Mouse (Mus musculus) heart, postnatal 0 days (tissue): ENCODE data around the gene Ifnz. TPM values are rescaled to one million over a fixed set of nuclear protein-coding genes. Genes with fewer than 3 reads are reported as not detected.
"Not testable (repeated sequence)": the region's sequence is repeated elsewhere in the genome, so short reads cannot be mapped to it uniquely, and the experiment has no call there.

Experiments
- ATAC-seq: fragments of 200-750 bp; cut with Nextera tagmentation; 2 replicates; pipeline ENCODE4 v1.8.0; 2017; ENCODE audit warnings: low read depth, moderate number of reproducible peaks, moderate library complexity; ENCODE audit not compliant: insufficient read depth
- DNase-seq: peaks from one replicate; pipeline ENCODE4 v3.0.0-alpha.2; 2016; ENCODE audit warnings: low spot score
- H3K27ac ChIP-seq: fragments of 300-500 bp; sonication (generic); 2 replicates; pipeline ENCODE4 v1.5.1; 2014; ENCODE audit warnings: low read depth, mild to moderate bottlenecking
- H3K27me3 ChIP-seq: fragments of 300-500 bp; sonication (generic); 2 replicates; pipeline ENCODE4 v1.6.1; 2014; ENCODE audit warnings: low read length, mixed read lengths; ENCODE audit not compliant: control insufficient read depth, insufficient read depth
- H3K36me3 ChIP-seq: fragments of 300-500 bp; sonication (generic); replicated peaks from 2 replicates; pipeline ENCODE4 v1.6.1; 2014; ENCODE audit warnings: low read length, mixed read lengths; ENCODE audit not compliant: control insufficient read depth, insufficient read depth
- H3K4me1 ChIP-seq: fragments of 300-500 bp; sonication (generic); 2 replicates; pipeline ENCODE4 v1.6.1; 2014; ENCODE audit warnings: antibody characterized with exemption; ENCODE audit not compliant: control insufficient read depth, insufficient read depth
- H3K4me2 ChIP-seq: fragments of 300-500 bp; sonication (generic); 2 replicates; pipeline ENCODE4 v1.6.1; 2014; ENCODE audit warnings: low read depth, mild to moderate bottlenecking, low read length, moderate library complexity
- H3K4me3 ChIP-seq: fragments of 300-500 bp; sonication (generic); 2 replicates; pipeline ENCODE4 v1.5.1; 2014; ENCODE audit warnings: low read depth, low read length
- H3K9ac ChIP-seq: fragments of 300-500 bp; sonication (generic); replicated peaks from 2 replicates; pipeline ENCODE4 v1.6.1; 2014; ENCODE audit warnings: low read depth, low read length, mixed read lengths
- H3K9me3 ChIP-seq: fragments of 300-500 bp; sonication (generic); replicated peaks from 2 replicates; pipeline ENCODE4 v1.6.1; 2016; ENCODE audit warnings: low read length; ENCODE audit not compliant: control insufficient read depth
- CTCF ChIP-seq: IDR thresholded peaks from 2 replicates; pipeline ENCODE4 v1.5.1; 2016; ENCODE audit warnings: antibody characterized with exemption, control low read depth, low read depth
- EP300 ChIP-seq: IDR thresholded peaks from 2 replicates; pipeline ENCODE4 v1.6.1; 2016; ENCODE audit warnings: antibody characterized with exemption, low read depth
- WGBS: fragments of 180-500 bp; shearing (Covaris S2); extraction: QIAGEN DNeasy Blood & Tissue Kit; methylation state at CpG from one replicate; pipeline ENCODE4 v1.1.7; 2014; 5-methylcytosine and 5-hydroxymethylcytosine counted together
- polyA plus RNA-seq: library from polyadenylated mRNA; unstranded; fragments of >200 nt; fragmentation: Nextera tagmentation; extraction: Ambion mirVana; gene quantifications from 2 replicates; pipeline ENCODE4 v1.2.1, GENCODE M21; 2015
- total RNA-seq: library from RNA; depleted of rRNA; stranded (reverse); fragments of >200 nt; gene quantifications from 2 replicates; pipeline ENCODE4 v1.2.3, GENCODE M21; 2014; ENCODE audit warnings: low replicate concordance

Gene Ifnz
- total and polyA plus RNA-seq, 2 experiments from 2014 or later: 0.22 TPM; not detected in 1

DNA sequence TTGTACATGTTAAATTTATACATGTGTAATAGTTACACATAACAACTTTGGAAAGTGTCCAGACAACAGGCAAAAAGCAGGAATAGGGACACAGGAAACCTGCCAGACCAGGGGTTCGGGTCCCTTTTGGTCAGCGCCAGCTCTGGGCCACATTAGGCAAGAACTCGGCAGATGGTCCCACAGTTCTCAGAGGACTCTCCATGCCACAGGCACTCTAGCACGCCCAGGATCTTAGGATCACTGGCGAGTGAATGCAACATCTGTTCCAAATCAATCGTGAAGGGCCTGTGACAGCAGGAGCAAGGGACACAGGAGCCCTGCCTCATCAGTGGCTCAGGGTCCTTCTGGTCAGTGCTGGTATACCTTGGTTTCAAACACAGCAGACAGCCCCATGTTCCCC, 32.0 kb upstream of the Ifnz start:
- ATAC-seq (no peak), DNase-seq (no peak)
- H3K27ac ChIP-seq: no peak overlapping the region
- no peak overlapping the region for H3K4me2 ChIP-seq
- no peaks in the 10 kb centered on the region for H3K27me3 ChIP-seq
- H3K4me1 ChIP-seq: no peaks in the 10 kb centered on the region
- TF ChIP-seq EP300 (no peak), CTCF (no peak)
- no peaks in the 10 kb centered on the region for H3K9me3 ChIP-seq
- H3K9ac ChIP-seq: no peak overlapping the region
- no peaks in the 10 kb centered on the region for H3K36me3 ChIP-seq
- 53% methylated on average over 6 of the region's 6 CpGs for WGBS
- H3K4me3 ChIP-seq: no peak overlapping the region

DNA sequence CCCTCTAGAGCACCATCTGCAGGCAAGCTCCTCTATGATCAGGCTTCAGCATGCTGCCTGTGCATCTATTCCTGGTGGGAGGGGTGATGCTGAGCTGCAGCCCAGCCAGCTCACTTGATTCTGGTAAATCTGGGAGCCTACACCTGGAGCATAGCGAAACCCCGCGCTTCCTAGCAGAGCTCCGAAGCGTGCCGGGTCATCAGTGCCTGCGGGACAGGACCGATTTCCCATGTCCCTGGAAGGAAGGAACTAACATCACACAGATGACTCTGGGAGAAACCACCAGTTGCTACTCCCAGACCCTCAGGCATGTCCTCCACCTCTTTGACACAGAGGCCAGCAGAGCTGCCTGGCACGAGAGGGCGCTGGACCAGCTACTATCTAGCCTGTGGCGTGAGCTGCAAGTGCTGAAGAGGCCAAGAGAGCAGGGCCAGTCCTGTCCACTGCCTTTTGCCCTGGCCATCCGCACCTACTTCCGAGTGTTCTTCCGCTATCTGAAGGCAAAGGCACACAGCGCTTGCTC, 27.1 kb upstream of the Ifnz start, which contains the start of gene Gm13271:
TSS of gene Gm13271 (plus strand) at position 51 of the 523 bp plus-strand sequence.
- not testable (repeated sequence) for H3K4me1 ChIP-seq, H3K27me3 ChIP-seq, H3K9me3 ChIP-seq, H3K9ac ChIP-seq, H3K27ac ChIP-seq, H3K4me2 ChIP-seq, DNase-seq, H3K36me3 ChIP-seq, H3K4me3 ChIP-seq, ATAC-seq
- 71% methylated on average over 14 of the region's 15 CpGs for WGBS

DNA sequence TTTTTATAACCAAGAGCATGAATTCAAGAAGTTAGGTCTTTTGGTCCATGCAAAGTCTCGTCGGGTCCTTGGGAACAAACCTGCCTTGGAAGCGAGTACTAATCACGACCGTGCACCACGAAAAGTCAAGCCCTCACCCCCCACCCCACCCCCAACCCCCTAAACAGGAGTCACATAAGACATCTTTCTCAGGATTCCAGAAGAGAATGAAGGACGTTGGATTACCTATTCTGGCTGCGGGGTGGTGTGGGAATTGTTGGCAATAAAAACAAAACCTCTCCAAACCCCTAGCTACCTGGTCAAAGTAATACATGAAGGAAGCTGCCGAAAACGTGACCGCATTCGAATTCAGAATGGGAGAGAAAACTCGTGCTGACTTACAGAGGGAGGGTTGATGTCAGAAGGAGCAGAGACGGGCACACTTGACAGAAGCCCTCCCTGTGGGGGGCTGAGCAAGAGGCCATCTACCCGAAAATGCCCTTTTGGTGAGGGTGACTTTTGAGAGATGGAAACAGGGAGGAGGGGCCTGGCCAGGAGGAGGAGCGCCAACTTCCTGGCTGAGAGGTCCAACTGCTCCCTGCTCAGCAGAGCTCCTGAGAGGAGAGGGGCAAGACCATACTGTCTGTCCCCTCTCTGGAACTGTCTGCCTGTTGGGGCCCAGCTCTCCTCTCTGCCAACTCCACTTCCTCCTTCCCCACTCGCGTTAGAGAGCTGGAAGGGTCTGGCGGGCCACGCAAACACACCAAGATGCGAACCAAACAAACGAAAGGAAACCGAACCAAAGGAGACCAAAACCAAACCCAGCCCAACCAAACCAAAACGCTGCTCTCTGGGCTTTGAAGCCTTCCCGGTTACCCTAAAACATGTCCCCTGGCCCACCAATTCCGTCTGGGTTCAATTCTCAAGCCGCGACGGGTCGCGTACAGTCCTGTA, 25.1 kb upstream of the Ifnz start:
- Histone ChIP-seq H3K9ac (peak overlapping the region; percentile 61), H3K4me2 (peak overlapping the region; percentile 58), H3K4me3 (peak overlapping the region; percentile 52), H3K27ac (peak overlapping the region; percentile 89)
- H3K36me3 ChIP-seq, ATAC-seq, H3K4me1 ChIP-seq, H3K27me3 ChIP-seq, DNase-seq, H3K9me3 ChIP-seq: not testable (repeated sequence)
- 7% methylated on average over 28 of the region's 31 CpGs for WGBS

DNA sequence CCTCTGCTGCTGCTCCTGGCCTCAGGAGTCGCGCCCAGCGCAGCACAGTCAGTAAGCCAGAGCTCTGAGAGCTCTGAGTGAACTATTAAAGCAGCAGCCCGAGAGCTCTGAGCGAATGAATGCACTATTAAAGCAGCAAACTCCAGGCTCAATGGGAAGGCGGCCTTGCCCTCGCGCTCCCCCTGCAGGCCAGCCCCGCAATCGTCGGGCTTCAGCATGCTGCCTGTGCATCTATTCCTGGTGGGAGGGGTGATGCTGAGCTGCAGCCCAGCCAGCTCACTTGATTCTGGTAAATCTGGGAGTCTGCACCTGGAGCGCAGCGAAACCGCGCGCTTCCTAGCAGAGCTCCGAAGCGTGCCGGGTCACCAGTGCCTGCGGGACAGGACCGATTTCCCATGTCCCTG, 24.3 kb upstream of the Ifnz start:
- H3K4me2 ChIP-seq: peak overlapping the region; percentile 58
- not testable (repeated sequence) for H3K9me3 ChIP-seq, H3K27me3 ChIP-seq, H3K4me1 ChIP-seq, H3K36me3 ChIP-seq
- H3K9ac ChIP-seq: peak overlapping the region; percentile 61; the same call in 1 of the 2 replicates
- under 1% methylated on average over 18 of the region's 21 CpGs for WGBS
- peak; percentile 60 for TF ChIP-seq CTCF
- ATAC-seq: peak; percentile 100
- peak overlapping the region; percentile 89 for H3K27ac ChIP-seq
- H3K4me3 ChIP-seq: peak overlapping the region; percentile 52
- peak; percentile 89 for DNase-seq

DNA sequence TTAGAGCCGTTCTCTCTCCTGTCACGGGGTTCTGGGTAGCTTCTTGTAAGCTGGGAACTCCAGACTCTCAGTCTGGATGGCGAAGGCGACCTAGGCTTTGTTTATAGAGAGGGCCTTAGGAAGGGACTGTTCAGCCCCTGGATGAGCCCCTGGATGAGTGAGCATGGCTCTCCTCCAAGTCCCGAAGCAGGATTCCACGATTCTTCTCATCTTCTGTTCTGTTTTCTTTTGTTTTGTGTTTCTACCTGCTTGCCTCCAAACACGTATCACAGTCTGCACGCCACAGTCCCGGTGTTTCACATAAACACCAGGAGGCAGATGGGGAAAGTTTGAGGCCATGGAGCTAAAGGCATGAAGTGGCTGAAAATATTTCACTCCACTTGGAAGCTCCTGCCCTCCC, 23.2 kb upstream of the Ifnz start:
- not testable (repeated sequence) for H3K36me3 ChIP-seq, H3K9ac ChIP-seq, ATAC-seq, H3K4me3 ChIP-seq, H3K9me3 ChIP-seq, H3K4me2 ChIP-seq, H3K27ac ChIP-seq, H3K4me1 ChIP-seq, H3K27me3 ChIP-seq, DNase-seq
- WGBS: 72% methylated on average over 9 of the region's 9 CpGs

DNA sequence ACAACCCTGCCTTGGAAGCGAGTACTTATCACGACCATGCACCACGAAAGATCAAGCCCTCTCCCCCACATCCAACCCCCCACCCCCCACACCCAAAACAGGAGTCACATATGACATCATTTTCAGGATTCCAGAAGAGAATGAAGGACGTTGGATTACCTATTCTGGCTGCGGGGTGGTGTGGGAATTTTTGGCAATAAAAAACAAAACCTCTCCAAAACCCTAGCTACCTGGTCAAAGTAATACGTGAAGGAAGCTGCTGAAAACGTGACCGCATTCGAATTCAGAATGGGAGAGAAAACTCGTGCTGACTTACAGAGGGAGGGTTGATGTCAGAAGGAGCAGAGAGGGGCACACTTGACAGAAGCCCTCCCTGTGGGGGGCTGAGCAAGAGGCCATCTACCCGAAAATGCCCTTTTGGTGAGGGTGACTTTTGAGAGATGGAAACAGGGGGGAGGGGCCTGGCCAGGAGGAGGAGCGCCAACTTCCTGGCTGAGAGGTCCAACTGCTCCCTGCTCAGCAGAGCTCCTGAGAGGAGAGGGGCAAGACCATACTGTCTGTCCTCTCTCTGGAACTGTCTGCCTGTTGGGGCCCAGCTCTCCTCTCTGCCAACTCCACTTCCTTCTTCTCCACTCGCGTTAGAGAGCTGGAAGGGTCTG, 22.2 kb upstream of the Ifnz start, which contains the start of gene Gm13283:
TSS of gene Gm13283 (plus strand) at position 510 of the 659 bp plus-strand sequence.
- ATAC-seq, H3K27me3 ChIP-seq, H3K9me3 ChIP-seq, H3K9ac ChIP-seq, H3K36me3 ChIP-seq, DNase-seq, H3K4me1 ChIP-seq: not testable (repeated sequence)
- peak within 1 kb of the TSS; percentile 78; the same call in 1 of the 2 replicates for H3K27ac ChIP-seq
- 30% methylated on average over 6 of the region's 14 CpGs for WGBS
- peak within 1 kb of the TSS; percentile 37 for H3K4me2 ChIP-seq
- H3K4me3 ChIP-seq: peak within 1 kb of the TSS; percentile 37
